Mouse (Mus musculus): ENCODE data around the gene Grin1. TPM values are rescaled to one million over a fixed set of nuclear protein-coding genes. Genes with fewer than 3 reads are reported as not detected.

Gene Grin1
- total RNA-seq, 2 experiments from 2014 or later: 0.08 TPM; not detected in 1

DNA sequence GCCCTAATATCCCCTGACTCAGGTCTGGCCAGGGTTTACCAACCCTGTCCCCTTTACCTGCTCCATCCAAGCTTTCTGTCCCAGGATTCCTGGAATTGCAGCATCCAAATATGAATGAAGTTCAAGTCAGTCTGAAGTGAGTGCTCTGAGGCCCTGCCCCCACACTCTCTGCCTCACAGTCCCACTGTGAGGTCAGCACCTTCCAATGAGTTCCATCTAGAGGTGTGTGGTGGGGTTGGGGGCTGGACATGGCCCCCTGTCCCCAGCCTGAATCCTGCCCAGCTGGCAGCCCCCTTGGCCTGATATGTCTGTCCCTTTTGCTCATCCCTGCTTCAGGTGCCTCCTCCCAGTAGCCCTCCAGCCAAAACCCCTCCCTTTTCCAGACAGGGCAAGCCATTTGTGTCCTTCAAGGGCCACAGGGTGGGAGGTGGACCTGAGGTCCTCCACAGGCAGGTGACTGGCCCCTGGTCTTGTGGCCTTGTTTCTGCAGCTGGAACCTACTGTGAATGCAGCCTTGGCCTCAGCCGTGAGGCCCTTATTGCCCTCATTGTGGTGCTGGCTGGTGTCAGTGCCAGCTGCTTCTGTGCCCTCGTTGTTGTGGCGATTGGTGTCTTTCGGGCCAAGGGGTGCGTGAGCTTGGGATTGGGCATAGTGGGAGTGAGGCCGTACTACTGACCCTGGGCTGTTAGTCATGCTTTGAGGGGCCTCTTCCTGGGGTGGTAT, 30.9 kb downstream of the Grin1 start, which contains the start of gene Tmem210:
TSS of gene Tmem210 (plus strand) at position 219 of the 723 bp plus-strand sequence.
- no peak for DNase-seq

GRCm38 (mm10) chr2:25286837-25287636, 31.9 kb downstream of the Grin1 start:
- DNase-seq: no peak

GRCm38 (mm10) chr2:25286314-25286713, 32.7 kb downstream of the Grin1 start:
- DNase-seq: no peak

- no peak for DNase-seq
These were observed 33.4 kb downstream of the Grin1 start for GRCm38 (mm10) chr2:25285551-25285950.

- peak; percentile 38 for DNase-seq
These were observed 39.8 kb downstream of the Grin1 start for GRCm38 (mm10) chr2:25278928-25279882.

DNA sequence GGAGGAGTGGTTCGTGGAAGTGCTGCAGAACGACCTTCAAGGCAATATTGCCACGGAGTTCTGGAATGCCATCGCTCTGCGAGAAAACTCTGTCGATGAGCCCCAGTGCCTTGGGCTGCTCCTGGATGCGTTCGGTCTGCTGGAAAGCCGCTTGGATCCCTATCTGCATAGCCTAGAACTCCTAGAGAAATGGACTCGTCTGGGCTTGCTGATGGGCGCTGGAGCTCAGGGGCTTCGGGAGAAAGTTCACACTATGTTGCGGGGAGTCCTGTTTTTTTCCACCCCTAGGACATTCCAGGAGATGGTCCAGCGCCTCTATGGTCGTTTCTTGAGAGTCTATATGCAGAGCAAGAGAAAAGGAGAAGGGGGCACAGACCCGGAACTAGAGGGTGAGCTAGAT, 46.0 kb downstream of the Grin1 start:
- DNase-seq: no peak

- no peak for DNase-seq
These were observed 46.5 kb downstream of the Grin1 start for GRCm38 (mm10) chr2:25272515-25272914.

GRCm38 (mm10) chr2:25271827-25272511, 47.0 kb downstream of the Grin1 start, which contains the start of the genes Ssna1 and Anapc2:
Gene Ssna1 (minus strand): TSS chr2:25272438.
Gene Anapc2 (plus strand): TSS chr2:25272478.
- peak; percentile 95 for DNase-seq

- DNase-seq: no peak
These were observed 51.2 kb downstream of the Grin1 start for GRCm38 (mm10) chr2:25267746-25268309.

DNA sequence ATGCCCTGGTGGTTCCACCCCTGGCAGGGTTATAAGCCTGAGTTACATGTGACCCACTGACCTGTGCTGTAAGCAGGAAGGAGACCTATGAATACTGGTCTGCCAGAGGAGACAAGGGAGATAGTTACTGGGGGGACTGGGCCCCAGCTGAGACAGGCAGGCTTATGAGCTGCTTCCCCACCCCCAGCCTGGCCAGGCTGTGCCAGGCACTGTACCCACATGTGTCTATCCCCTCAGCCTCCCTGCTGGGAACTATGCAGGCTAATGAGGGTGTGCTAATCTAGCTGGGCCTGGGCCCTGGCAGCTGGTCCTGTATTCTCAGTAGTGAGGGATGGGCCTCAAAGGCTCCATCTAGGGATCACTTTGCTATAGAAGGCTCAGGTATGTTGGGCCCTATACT, 51.7 kb downstream of the Grin1 start:
- no peak for DNase-seq

DNA sequence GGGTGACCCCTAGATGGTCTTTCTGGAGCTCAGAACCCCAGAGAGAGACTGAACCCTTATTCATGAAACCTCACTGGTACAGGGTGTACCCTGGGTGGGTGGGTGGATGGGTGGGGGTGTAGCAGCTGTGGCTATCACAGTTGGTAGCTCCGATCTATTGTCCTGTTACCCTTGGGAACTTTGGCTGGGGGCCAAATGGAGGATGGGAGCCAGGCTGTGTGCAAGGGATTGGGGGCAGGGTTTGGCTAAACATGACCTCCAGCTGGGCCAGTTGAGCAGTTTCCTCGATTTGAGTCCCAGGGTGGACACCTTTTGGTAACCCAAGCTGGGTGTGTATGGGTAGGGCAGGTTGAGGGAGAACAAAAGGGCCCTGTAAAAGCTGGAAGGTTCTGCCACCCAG, 52.3 kb downstream of the Grin1 start:
- DNase-seq: peak; percentile 40

GRCm38 (mm10) chr2:25265897-25266656, 52.9 kb downstream of the Grin1 start:
- peak; percentile 16 for DNase-seq

DNA sequence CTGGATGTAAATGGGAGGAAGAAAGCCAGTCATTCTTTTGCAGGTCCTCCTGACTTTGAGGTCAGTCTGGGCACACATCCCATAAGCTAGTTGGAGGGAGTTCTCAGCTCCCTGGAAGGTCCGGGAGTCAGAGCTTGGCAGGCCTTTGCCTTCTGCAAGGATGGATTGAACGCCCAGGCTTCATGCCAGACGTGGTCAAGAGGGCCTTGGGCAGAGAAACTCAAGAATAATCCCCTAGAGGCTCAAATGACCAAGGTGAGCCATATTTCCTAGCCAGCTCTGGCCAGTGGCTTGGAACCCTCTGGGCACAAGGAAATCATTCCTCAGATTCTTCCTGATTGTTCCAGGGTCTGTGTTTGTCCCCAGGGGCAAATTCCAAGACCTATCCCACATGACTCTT, 54.1 kb downstream of the Grin1 start:
- no peak for DNase-seq

GRCm38 (mm10) chr2:25264286-25264660, 54.7 kb downstream of the Grin1 start:
- no peak for DNase-seq

DNA sequence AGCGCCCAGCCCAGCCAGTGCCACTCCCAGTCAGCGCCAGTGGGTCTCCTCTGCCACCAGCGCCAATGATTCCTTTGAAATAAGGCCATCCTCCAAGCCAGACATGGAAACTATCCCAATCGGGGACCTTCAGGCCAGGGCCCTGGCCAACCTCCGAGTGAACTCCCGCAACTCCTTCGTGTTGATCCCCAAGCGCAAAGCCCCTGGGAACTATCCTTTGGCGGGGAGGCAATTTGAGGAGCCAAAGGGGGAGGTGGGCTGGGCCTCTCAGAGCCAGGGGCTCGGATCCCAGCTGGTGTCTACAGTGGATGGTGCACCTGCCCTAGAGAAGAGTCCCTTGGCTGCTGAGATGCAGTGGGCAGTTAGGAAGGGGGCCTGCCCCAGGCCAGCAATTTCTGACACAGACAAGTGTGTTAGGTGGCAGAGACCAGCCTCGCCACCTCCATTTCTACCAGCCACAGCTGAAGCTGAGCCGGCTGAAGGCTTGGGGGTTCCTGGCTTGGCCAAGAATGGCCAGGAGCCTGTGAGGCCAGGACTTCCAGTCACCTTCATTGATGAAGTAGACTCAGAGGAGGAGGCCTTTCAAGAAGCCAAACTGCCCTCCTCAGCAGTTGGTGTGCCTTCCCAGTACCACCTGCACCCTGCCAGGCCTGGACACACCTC, 55.2 kb downstream of the Grin1 start:
- no peak for DNase-seq

- peak; percentile 22 for DNase-seq
These were observed 56.0 kb downstream of the Grin1 start for GRCm38 (mm10) chr2:25262795-25263622.

GRCm38 (mm10) chr2:25262291-25262767, 56.7 kb downstream of the Grin1 start, which contains the start of gene Tprn:
Gene Tprn (plus strand): TSS chr2:25262618.
- peak; percentile 95 for DNase-seq

DNA sequence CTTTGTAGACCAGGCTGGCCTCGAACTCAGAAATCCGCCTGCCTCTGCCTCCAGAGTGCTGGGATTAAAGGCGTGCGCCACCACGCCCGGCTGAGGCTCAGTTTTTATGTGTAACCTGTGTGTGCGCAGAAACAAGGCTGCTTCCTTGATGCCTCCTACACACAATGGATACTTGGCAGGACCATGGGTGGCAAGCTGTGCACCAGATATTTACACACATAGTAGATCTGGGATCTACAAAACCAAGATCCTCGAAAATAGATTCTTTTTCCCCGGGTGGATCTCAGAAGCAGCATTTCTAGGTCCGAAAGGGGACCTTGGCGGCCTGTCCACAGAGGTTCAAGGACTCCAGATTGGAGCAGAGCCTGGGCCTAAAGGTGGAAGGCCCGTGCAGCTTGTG, 57.1 kb downstream of the Grin1 start:
- no peak for DNase-seq

- DNase-seq: no peak
These were observed 60.1 kb downstream of the Grin1 start for GRCm38 (mm10) chr2:25258887-25259286.
